Mouse (Mus musculus) kidney, postnatal 0 days (tissue): ENCODE measurements around the gene Kif13a. TPM values are rescaled to one million over a fixed set of nuclear protein-coding genes. Genes with fewer than 3 reads are reported as not detected.

ENCODE experiments used
- ATAC-seq: fragments of 200-750 bp; cut with Nextera tagmentation; replicated peaks from 2 replicates; pipeline ENCODE4 v1.8.0; 2017; ENCODE audit warnings: low read depth, moderate number of reproducible peaks, moderate TSS enrichment, moderate library complexity; ENCODE audit not compliant: low FRiP score
- DNase-seq: peaks from one replicate; pipeline ENCODE4 v3.0.0-alpha.2; 2016; ENCODE audit warnings: low spot score
- H3K27ac ChIP-seq: fragments of 300-500 bp; sonication (generic); 2 replicates; pipeline ENCODE4 v1.5.1; 2014; ENCODE audit warnings: mild to moderate bottlenecking
- H3K27me3 ChIP-seq: fragments of 300-500 bp; sonication (generic); 2 replicates; pipeline ENCODE4 v1.6.1; 2014; ENCODE audit warnings: low read length, mixed read lengths; ENCODE audit not compliant: insufficient read depth
- H3K36me3 ChIP-seq: fragments of 300-500 bp; sonication (generic); 2 replicates; pipeline ENCODE4 v1.6.1; 2014; ENCODE audit warnings: low read length, mixed read lengths; ENCODE audit not compliant: insufficient read depth
- H3K4me1 ChIP-seq: fragments of 300-500 bp; sonication (generic); replicated peaks from 2 replicates; pipeline ENCODE4 v1.6.1; 2014; ENCODE audit warnings: antibody characterized with exemption, low read length, mixed read lengths; ENCODE audit not compliant: insufficient read depth
- H3K4me2 ChIP-seq: fragments of 300-500 bp; sonication (generic); 2 replicates; pipeline ENCODE4 v1.6.1; 2014; ENCODE audit warnings: mild to moderate bottlenecking, low read length, moderate library complexity, mixed read lengths
- H3K4me3 ChIP-seq: fragments of 300-500 bp; sonication (generic); replicated peaks from 2 replicates; pipeline ENCODE4 v1.5.1; 2014; ENCODE audit warnings: low read depth, low read length
- H3K9ac ChIP-seq: fragments of 300-500 bp; sonication (generic); 2 replicates; pipeline ENCODE4 v1.6.1; 2014; ENCODE audit warnings: low read depth, low read length
- H3K9me3 ChIP-seq: fragments of 300-500 bp; sonication (generic); replicated peaks from 2 replicates; pipeline ENCODE4 v1.6.1; 2016; ENCODE audit warnings: low read length, inconsistent platforms, mixed read lengths
- CTCF ChIP-seq: IDR thresholded peaks from 2 replicates; pipeline ENCODE4 v1.5.1; 2016; ENCODE audit warnings: antibody characterized with exemption, low read depth, mild to moderate bottlenecking, moderate library complexity
- WGBS: fragments of 180-500 bp; shearing (Covaris S2); extraction: QIAGEN DNeasy Blood & Tissue Kit; methylation state at CpG from one replicate; pipeline ENCODE4 v1.1.7; 2014; 5-methylcytosine and 5-hydroxymethylcytosine counted together
- polyA plus RNA-seq: library from polyadenylated mRNA; unstranded; fragments of >200 nt; fragmentation: Nextera tagmentation; extraction: Ambion mirVana; gene quantifications from 2 replicates; pipeline ENCODE4 v1.2.1, GENCODE M21; 2015

The Kif13a gene
- polyA plus RNA-seq, 1 experiment from 2014 or later: 13.1 TPM

DNA sequence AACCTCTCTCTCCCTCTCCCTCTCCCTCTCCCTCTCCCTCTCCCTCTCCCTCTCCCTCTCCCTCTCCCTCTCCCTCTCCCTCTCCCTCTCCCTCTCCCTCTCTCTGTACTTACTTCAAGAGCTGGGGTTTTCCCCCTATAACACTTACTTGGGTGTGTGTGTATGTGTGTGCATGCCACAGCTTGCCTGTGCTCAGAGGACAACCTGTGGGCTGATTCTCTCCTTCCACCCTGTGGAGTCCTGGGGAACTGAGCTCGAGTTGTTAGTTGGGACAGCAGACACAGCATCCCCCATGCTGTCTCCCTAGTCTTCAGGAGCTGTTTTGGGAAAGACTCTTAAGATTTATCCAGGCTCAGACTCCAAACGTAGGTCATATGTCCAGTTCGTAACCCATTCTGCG, 37.6 kb upstream of the Kif13a start:
- Histone ChIP-seq H3K27ac (no peak overlapping the region), H3K9ac (no peak overlapping the region), H3K36me3 (no peaks in the 10 kb centered on the region), H3K9me3 (no peaks in the 10 kb centered on the region), H3K27me3 (no peaks in the 10 kb centered on the region), H3K4me3 (no peak overlapping the region), H3K4me1 (0 out of 2 replicates have a peak, but pooled peaks cover 5% of the 10 kb centered on the region), H3K4me2 (no peak overlapping the region)
- TF ChIP-seq CTCF: peak; percentile 11; the same call in 1 of the 2 replicates
- DNase-seq (no peak), ATAC-seq (no peak)
- WGBS: 70% methylated on average over 4 of the region's 4 CpGs

DNA sequence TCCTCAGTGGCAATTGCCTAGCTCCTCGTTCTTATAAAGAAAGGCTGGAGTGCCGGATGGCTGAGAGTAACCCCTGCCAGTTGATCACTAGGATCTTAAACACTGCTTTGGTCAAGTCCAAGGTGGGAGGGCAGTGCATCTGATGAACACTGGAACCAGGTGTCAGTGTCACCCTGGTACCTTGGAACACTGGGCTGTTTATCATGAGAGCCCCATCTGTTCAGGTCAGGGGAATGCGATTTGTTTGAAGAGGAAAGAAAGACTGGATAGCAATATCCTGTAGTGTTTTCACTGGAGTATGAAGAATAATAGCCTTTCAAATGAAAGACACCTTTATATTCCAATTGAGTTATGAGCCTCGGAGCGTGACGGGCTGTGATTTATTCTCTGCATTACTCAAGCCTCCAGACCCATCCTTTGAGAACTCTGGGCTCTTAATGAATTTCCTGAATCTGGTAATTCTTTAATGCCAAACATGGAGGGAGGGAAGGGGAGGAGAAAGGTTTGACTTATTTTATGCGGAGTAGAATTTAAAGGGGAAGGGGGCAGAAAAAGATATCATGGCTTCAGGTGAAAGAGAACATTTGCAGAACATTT, 31.3 kb upstream of the Kif13a start:
- TF ChIP-seq CTCF: no peak
- H3K4me2 ChIP-seq: no peak overlapping the region
- H3K4me1 ChIP-seq: 0 out of 2 replicates have a peak, but pooled peaks cover 5% of the 10 kb centered on the region
- DNase-seq (peak; percentile 47), ATAC-seq (no peak)
- WGBS: 9% methylated on average over 7 of the region's 7 CpGs
- no peaks in the 10 kb centered on the region for H3K27me3 ChIP-seq
- no peaks in the 10 kb centered on the region for H3K36me3 ChIP-seq
- H3K4me3 ChIP-seq: no peak overlapping the region
- H3K27ac ChIP-seq: no peak overlapping the region
- H3K9me3 ChIP-seq: no peaks in the 10 kb centered on the region
- H3K9ac ChIP-seq: no peak overlapping the region

DNA sequence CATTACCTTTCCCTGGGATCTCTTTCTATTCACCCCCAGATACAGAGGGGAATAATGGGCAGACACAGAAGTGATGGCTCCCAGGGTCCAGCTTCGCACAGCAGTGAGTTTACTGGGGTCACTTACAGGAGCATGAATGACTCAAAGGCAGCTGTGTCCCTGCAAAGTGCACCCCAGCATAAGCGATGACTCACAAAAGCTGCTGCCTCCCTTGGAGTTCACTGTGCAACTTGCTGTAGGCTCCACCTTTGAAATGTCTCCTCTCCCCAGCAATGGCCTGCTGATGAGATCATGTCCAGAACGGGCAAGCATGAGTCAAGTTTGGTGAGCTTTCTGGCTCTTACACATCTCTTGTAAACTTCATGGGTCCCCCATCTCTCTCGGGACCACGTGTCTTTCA, 29.5 kb upstream of the Kif13a start:
- no peak for ATAC-seq
- H3K9ac ChIP-seq: no peak overlapping the region
- 0 out of 2 replicates have a peak, but pooled peaks cover 5% of the 10 kb centered on the region for H3K4me1 ChIP-seq
- H3K27me3 ChIP-seq: no peaks in the 10 kb centered on the region
- WGBS: 87% methylated on average over 5 of the region's 5 CpGs
- H3K9me3 ChIP-seq: no peaks in the 10 kb centered on the region
- H3K4me3 ChIP-seq: no peak overlapping the region
- DNase-seq: no peak
- H3K36me3 ChIP-seq: no peaks in the 10 kb centered on the region
- no peak overlapping the region for H3K4me2 ChIP-seq
- H3K27ac ChIP-seq: no peak overlapping the region
- no peak for TF ChIP-seq CTCF

DNA sequence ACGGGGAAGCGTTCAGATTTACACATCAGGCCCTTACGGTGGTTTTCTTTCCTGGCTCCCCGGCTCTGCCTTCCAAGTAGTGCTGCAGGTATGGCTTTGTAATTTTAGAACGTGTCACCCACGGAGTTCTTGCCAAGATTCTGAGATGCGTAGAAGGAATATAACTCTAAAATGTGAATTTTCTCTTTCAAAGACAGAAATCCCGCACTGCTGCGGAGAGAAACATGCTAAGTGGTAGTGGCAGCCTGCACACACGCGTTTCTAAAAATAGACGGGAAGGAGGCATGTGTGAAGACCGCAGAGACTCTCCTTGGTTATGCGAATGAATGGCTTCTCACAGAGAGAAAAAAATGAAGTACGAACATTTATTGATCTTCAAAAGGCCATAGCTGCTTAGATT, 21.5 kb upstream of the Kif13a start:
- 87% methylated on average over 15 of the region's 15 CpGs for WGBS
- no peak for ATAC-seq

DNA sequence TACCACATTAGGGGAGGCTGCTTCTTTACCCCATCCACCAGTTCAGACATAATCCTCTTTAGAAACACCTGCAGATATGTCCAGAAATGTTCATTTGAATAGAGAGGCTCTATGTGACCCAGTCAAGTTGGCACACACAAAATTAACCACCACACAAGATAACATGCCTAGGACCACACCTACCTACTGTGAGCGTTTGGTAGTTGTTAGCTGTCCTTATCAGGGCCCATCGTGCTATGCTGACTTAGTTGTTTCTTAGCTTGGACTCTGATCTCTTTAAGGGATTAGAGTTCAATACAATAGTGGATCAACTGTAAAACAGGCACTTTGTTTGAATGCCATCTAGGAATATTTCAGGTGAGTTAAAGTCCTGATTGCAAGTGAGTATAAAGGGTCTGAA, 20.1 kb upstream of the Kif13a start:
- 99% methylated on average over 2 of the region's 2 CpGs for WGBS
- Histone ChIP-seq H3K9me3 (no peaks in the 10 kb centered on the region), H3K4me1 (no peaks in the 10 kb centered on the region), H3K9ac (no peak overlapping the region), H3K4me2 (no peak overlapping the region), H3K27me3 (no peaks in the 10 kb centered on the region), H3K36me3 (no peaks in the 10 kb centered on the region), H3K27ac (no peak overlapping the region), H3K4me3 (no peak overlapping the region)
- no peak for DNase-seq
- ATAC-seq: no peak
- no peak for TF ChIP-seq CTCF

More for the DNA sequence above, 21.5 kb upstream of the Kif13a start:
- Histone ChIP-seq H3K36me3 (no peaks in the 10 kb centered on the region), H3K27ac (no peak overlapping the region), H3K4me2 (no peak overlapping the region), H3K4me1 (no peaks in the 10 kb centered on the region), H3K27me3 (no peaks in the 10 kb centered on the region), H3K4me3 (no peak overlapping the region), H3K9me3 (no peaks in the 10 kb centered on the region), H3K9ac (no peak overlapping the region)
- TF ChIP-seq CTCF: no peak
- no peak for DNase-seq

DNA sequence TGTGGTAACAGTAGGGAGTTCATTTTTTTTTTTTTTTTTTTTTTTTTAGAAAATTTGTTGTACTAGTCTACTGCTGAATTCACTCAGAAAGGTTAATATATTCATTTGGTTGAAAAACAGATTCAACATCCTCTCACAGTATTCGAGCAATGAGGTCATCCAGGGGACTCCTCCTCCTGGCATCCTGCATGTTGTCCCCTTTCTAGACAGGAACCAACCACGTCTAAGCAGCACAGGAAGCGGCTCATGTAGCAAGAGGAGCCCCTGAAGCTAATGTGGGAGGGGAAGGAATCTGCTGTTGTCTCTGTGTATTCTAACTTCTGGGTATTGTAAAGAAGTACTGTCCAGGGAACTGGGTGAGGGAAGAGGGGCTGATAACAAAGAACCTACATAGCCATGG, 18.4 kb upstream of the Kif13a start:
- Histone ChIP-seq H3K9ac (no peak overlapping the region), H3K27ac (no peak overlapping the region)
- WGBS: 47% methylated on average over 3 of the region's 3 CpGs

DNA sequence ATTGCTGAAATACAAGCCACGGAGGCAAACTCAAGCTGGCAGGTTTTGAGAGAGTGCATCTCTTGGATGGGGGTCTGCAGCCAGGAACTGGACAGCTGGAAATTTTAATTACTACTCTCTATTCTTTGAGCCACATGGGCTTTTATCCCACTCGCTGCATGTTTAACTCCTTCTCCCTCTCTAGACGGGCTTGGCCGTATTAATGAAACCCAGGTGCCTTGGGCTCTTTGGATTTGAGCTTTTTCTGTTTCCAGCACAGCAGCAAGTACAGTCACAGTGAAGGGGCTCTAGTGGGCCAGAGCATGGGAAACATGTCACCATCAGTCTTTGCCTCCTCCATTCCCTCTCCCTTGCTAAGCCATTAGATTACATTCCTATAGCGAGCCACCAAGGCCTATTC, 16.4 kb upstream of the Kif13a start:
- TF ChIP-seq CTCF: no peak
- H3K36me3 ChIP-seq: no peaks in the 10 kb centered on the region
- DNase-seq (no peak), ATAC-seq (no peak)
- H3K27ac ChIP-seq: no peak overlapping the region
- H3K9ac ChIP-seq: no peak overlapping the region
- H3K4me1 ChIP-seq: no peaks in the 10 kb centered on the region
- no peaks in the 10 kb centered on the region for H3K9me3 ChIP-seq
- no peak overlapping the region for H3K4me2 ChIP-seq
- no peak overlapping the region for H3K4me3 ChIP-seq
- no peaks in the 10 kb centered on the region for H3K27me3 ChIP-seq
- WGBS: 68% methylated on average over 5 of the region's 5 CpGs

More for the DNA sequence above, 18.4 kb upstream of the Kif13a start:
- no peak overlapping the region for H3K4me3 ChIP-seq
- H3K4me2 ChIP-seq: no peak overlapping the region
- H3K9me3 ChIP-seq: no peaks in the 10 kb centered on the region
- ATAC-seq (no peak), DNase-seq (peak; percentile 20)
- H3K36me3 ChIP-seq: no peaks in the 10 kb centered on the region
- TF ChIP-seq CTCF: no peak
- no peaks in the 10 kb centered on the region for H3K4me1 ChIP-seq
- H3K27me3 ChIP-seq: no peaks in the 10 kb centered on the region
